23 mouse cellular contexts compared by ENCODE assay signal in genomic region chr11:53809354-53809753, GRCm38 (mm10). TPM values are rescaled to one million over a fixed set of nuclear protein-coding genes. Genes with fewer than 3 reads are reported as not detected.
DNase-seq lines count a peak whose midpoint lies in the region; ATAC-seq and TF ChIP-seq lines count a peak whose summit lies in the region.
"Had no signal": no experiment of that assay in that cellular context is flagged by ENCODE, and none has a peak within 500 bp of the region (broad histone marks: within the 10 kb centered on the region; RNA-seq: fewer than 3 reads in every experiment).

No protein-coding gene starts in this region.

- H3K4me3 ChIP-seq in lung, embryonic 14.5 days (ENCODE audit: low read depth, low read length) = no peak overlapping the region
- no peak overlapping the region for H3K4me3 ChIP-seq in midbrain, embryonic 16.5 days (ENCODE audit: low read depth, low read length)
- H3K4me3 ChIP-seq: heart, embryonic 13.5 days; hindbrain, embryonic 15.5 days; limb, embryonic 12.5 days; liver, embryonic 15.5 days; midbrain, embryonic 15.5 days had no signal

- H3K27me3 ChIP-seq in lung, embryonic 14.5 days (ENCODE audit: insufficient read depth, low read length) = no peaks in the 10 kb centered on the region
- H3K27me3 ChIP-seq in midbrain, embryonic 16.5 days (ENCODE audit: control insufficient read depth, insufficient read depth, low read depth, low read length) = no peaks in the 10 kb centered on the region
- H3K27me3 ChIP-seq: heart, embryonic 13.5 days; hindbrain, embryonic 15.5 days; limb, embryonic 12.5 days; liver, embryonic 15.5 days; midbrain, embryonic 15.5 days had no signal

- no peaks in the 10 kb centered on the region for H3K36me3 ChIP-seq in lung, embryonic 14.5 days (ENCODE audit: insufficient read depth)
- no peaks in the 10 kb centered on the region for H3K36me3 ChIP-seq in midbrain, embryonic 16.5 days (ENCODE audit: control insufficient read depth, insufficient read depth, low read length)
- H3K36me3 ChIP-seq: heart, embryonic 13.5 days; hindbrain, embryonic 15.5 days; limb, embryonic 12.5 days; liver, embryonic 15.5 days; midbrain, embryonic 15.5 days had no signal

- no peak overlapping the region for H3K9ac ChIP-seq in lung, embryonic 14.5 days
- H3K9ac ChIP-seq in midbrain, embryonic 16.5 days (ENCODE audit: low read depth, low read length) = no peak overlapping the region
- H3K9ac ChIP-seq: heart, embryonic 13.5 days; hindbrain, embryonic 15.5 days; limb, embryonic 12.5 days; liver, embryonic 15.5 days; midbrain, embryonic 15.5 days had no signal

- TF ChIP-seq CTCF in lung, embryonic 14.5 days (IDR thresholded peaks at IDR 0.05; ENCODE audit: low read depth) = no peak

- no peak overlapping the region for H3K4me2 ChIP-seq in lung, embryonic 14.5 days
- H3K4me2 ChIP-seq in midbrain, embryonic 16.5 days (ENCODE audit: low read length) = no peak overlapping the region
- H3K4me2 ChIP-seq: heart, embryonic 13.5 days; hindbrain, embryonic 15.5 days; limb, embryonic 12.5 days; liver, embryonic 15.5 days; midbrain, embryonic 15.5 days had no signal

- peak; percentile 48 to 68 for DNase-seq in lung, adult 18-20 months
- no peak for DNase-seq in lung, postnatal 14 days
- DNase-seq in lung, embryonic 14.5 days = peak; percentile 36
- peak; percentile 35 to 64 for DNase-seq in lung, postnatal 4 days
- no peak for DNase-seq in heart, postnatal 14 days
- DNase-seq: adrenal gland, adult 8-10 months; cerebellum, adult 11 months; cerebellum, postnatal 14 days; heart, postnatal 4 days; kidney, adult 2 months; kidney, postnatal 25 days; right cerebral cortex, postnatal 25 days had no signal

- no peak overlapping the region for H3K27ac ChIP-seq in lung, embryonic 14.5 days (ENCODE audit: low read depth)
- H3K27ac ChIP-seq in midbrain, embryonic 16.5 days (ENCODE audit: low read length) = no peak overlapping the region
- H3K27ac ChIP-seq: heart, embryonic 13.5 days; hindbrain, embryonic 15.5 days; limb, embryonic 12.5 days; liver, embryonic 15.5 days; midbrain, embryonic 15.5 days had no signal

- no peak for ATAC-seq in lung, embryonic 14.5 days (ENCODE audit: insufficient read depth)
- no peak for ATAC-seq in activated CD4-positive, CD25-positive, alpha-beta regulatory T cell, adult 4 months
- no peak for ATAC-seq in midbrain, embryonic 16.5 days
- ATAC-seq: midbrain, embryonic 15.5 days had no signal

- 35% methylated on average over 5 of the region's 5 CpGs for WGBS in lung, embryonic 14.5 days
- WGBS in midbrain, embryonic 16.5 days = 46% methylated on average over 5 of the region's 5 CpGs

- no peaks in the 10 kb centered on the region for H3K4me1 ChIP-seq in lung, embryonic 14.5 days (ENCODE audit: insufficient read depth)
- H3K4me1 ChIP-seq in midbrain, embryonic 16.5 days (ENCODE audit: control insufficient read depth, insufficient read depth, low read length) = no peaks in the 10 kb centered on the region
- H3K4me1 ChIP-seq: hindbrain, embryonic 15.5 days; midbrain, embryonic 15.5 days had no signal

- intact Hi-C loops in heart, postnatal 14 days (cut with DNase I) = no loop called here

- no peaks in the 10 kb centered on the region for H3K9me3 ChIP-seq in lung, embryonic 14.5 days (ENCODE audit: low read depth, low read length)
- H3K9me3 ChIP-seq in midbrain, embryonic 16.5 days (replicated peaks; ENCODE audit: control insufficient read depth, low read length, poor library complexity, severe bottlenecking) = no peaks in the 10 kb centered on the region
- H3K9me3 ChIP-seq: heart, embryonic 13.5 days; hindbrain, embryonic 15.5 days; limb, embryonic 12.5 days; liver, embryonic 15.5 days; midbrain, embryonic 15.5 days had no signal

RNA-seq across cellular contexts. Expression of gene Gm17334, which starts 36.4 kb away (rescaled TPM):
- polyA plus RNA-seq in lung, embryonic 14.5 days (2014; fragmentation: Nextera tagmentation; extraction: Ambion mirVana) = 0.22 and 0.28 TPM in 2 replicates
- polyA plus RNA-seq in activated CD4-positive, CD25-positive, alpha-beta regulatory T cell, adult 4 months (2017; shearing (Covaris generic)) = 1 to 10 TPM; 4.9 to 6.2 TPM
- not detected in 2 replicates for polyA plus RNA-seq in midbrain, embryonic 16.5 days (2015; fragmentation: Nextera tagmentation; extraction: Ambion mirVana)
- total RNA-seq in heart, postnatal 14 days (2021) = not detected
- total RNA-seq: gastrocnemius, adult 18-20 months; heart, postnatal 4 days; layer of hippocampus, postnatal 10 days; neutrophil, adult 5-6 weeks had no signal
- polyA plus RNA-seq: brain, embryonic 14.5 days; hindbrain, embryonic 15.5 days; midbrain, embryonic 15.5 days had no signal

RNA-seq across cellular contexts. Expression of gene Irf1, which starts 39.5 kb away (rescaled TPM):
- polyA plus RNA-seq in lung, embryonic 14.5 days (2014; fragmentation: Nextera tagmentation; extraction: Ambion mirVana) = 17.3 and 17.9 TPM in 2 replicates
- 100 to 1,000 TPM; 236 to 307 TPM for polyA plus RNA-seq in activated CD4-positive, CD25-positive, alpha-beta regulatory T cell, adult 4 months (2017; shearing (Covaris generic))
- polyA plus RNA-seq in midbrain, embryonic 16.5 days (2015; fragmentation: Nextera tagmentation; extraction: Ambion mirVana) = 2.0 and 2.2 TPM in 2 replicates
- total RNA-seq in heart, postnatal 14 days (2021) = 10 to 100 TPM; 18.4 to 19.5 TPM

RNA-seq across cellular contexts. Expression of gene Gm12216, which starts 49.7 kb away (rescaled TPM):
- 1.0 and 2.2 TPM in 2 replicates for polyA plus RNA-seq in lung, embryonic 14.5 days (2014; fragmentation: Nextera tagmentation; extraction: Ambion mirVana)
- 10 to 100 TPM; 24.2 to 36.5 TPM for polyA plus RNA-seq in activated CD4-positive, CD25-positive, alpha-beta regulatory T cell, adult 4 months (2017; shearing (Covaris generic))
- 0.31 and 0.39 TPM in 2 replicates for polyA plus RNA-seq in midbrain, embryonic 16.5 days (2015; fragmentation: Nextera tagmentation; extraction: Ambion mirVana)
- 1 to 10 TPM; 2.0 to 3.6 TPM for total RNA-seq in heart, postnatal 14 days (2021)
- polyA plus RNA-seq: liver, embryonic 15.5 days had no signal

Comparison
In these comparisons a context has a peak if more than half of its experiments do, and no peak if none do; other contexts are left out.
1. DNase-seq: peak in lung, adult 18-20 months (2 of 2), lung, embryonic 14.5 days (single experiment) and lung, postnatal 4 days (2 of 2); none in lung, postnatal 14 days (single experiment) and heart, postnatal 14 days (0 of 2).
2. RNA of gene Irf1, which starts 39.5 kb away (polyA plus RNA-seq): 236 to 307 TPM in activated CD4-positive, CD25-positive, alpha-beta regulatory T cell, adult 4 months; 17.3 to 17.9 TPM in lung, embryonic 14.5 days and 2.0 to 2.2 TPM in midbrain, embryonic 16.5 days; every median in the first group is over 10 times any median in the second.